Mouse (Mus musculus) forebrain, embryonic 16.5 days (tissue): ENCODE measurements around the gene Nrip1. TPM values are rescaled to one million over a fixed set of nuclear protein-coding genes. Genes with fewer than 3 reads are reported as not detected.

ENCODE experiments used
- ATAC-seq: fragments of 200-750 bp; cut with Nextera tagmentation; 2 replicates; pipeline ENCODE4 v1.8.0; 2017; ENCODE audit warnings: mild to moderate bottlenecking, moderate library complexity
- H3K27ac ChIP-seq: fragments of 300-500 bp; sonication (generic); 2 replicates; pipeline ENCODE4 v1.5.1; 2014; ENCODE audit warnings: low read length, control low read depth
- H3K27me3 ChIP-seq: fragments of 300-500 bp; sonication (generic); replicated peaks from 2 replicates; pipeline ENCODE4 v1.6.1; 2014; ENCODE audit warnings: low read length; ENCODE audit not compliant: control insufficient read depth, insufficient read depth
- H3K36me3 ChIP-seq: fragments of 300-500 bp; sonication (generic); 2 replicates; pipeline ENCODE4 v1.6.1; 2014; ENCODE audit not compliant: control insufficient read depth, insufficient read depth
- H3K4me1 ChIP-seq: fragments of 300-500 bp; sonication (generic); replicated peaks from 2 replicates; pipeline ENCODE4 v1.6.1; 2014; ENCODE audit warnings: low read length; ENCODE audit not compliant: control insufficient read depth, insufficient read depth
- H3K4me2 ChIP-seq: fragments of 300-500 bp; sonication (generic); 2 replicates; pipeline ENCODE4 v1.6.1; 2014; ENCODE audit warnings: mild to moderate bottlenecking, low read length, control low read depth
- H3K4me3 ChIP-seq: fragments of 300-500 bp; sonication (generic); replicated peaks from 2 replicates; pipeline ENCODE4 v1.5.1; 2014; ENCODE audit warnings: mild to moderate bottlenecking, low read length, control low read depth
- H3K9ac ChIP-seq: fragments of 300-500 bp; sonication (generic); replicated peaks from 2 replicates; pipeline ENCODE4 v1.6.1; 2014; ENCODE audit warnings: low read depth, low read length, control low read depth
- H3K9me3 ChIP-seq: fragments of 300-500 bp; sonication (generic); 2 replicates; pipeline ENCODE4 v1.6.1; 2016; ENCODE audit warnings: low read length; ENCODE audit not compliant: control insufficient read depth
- WGBS: fragments of 180-500 bp; shearing (Covaris S2); extraction: QIAGEN DNeasy Blood & Tissue Kit; methylation state at CpG from one replicate; pipeline ENCODE4 v1.1.7; 2014; 5-methylcytosine and 5-hydroxymethylcytosine counted together
- polyA plus RNA-seq: library from polyadenylated mRNA; unstranded; fragments of >200 nt; fragmentation: Nextera tagmentation; extraction: Ambion mirVana; gene quantifications from 2 replicates; pipeline ENCODE4 v1.2.1, GENCODE M21; 2015

Gene Nrip1
- polyA plus RNA-seq, 1 experiment from 2014 or later: 38.7 TPM

- no peaks in the 10 kb centered on the region for H3K36me3 ChIP-seq
- H3K27ac ChIP-seq: no peak overlapping the region
- H3K27me3 ChIP-seq: no peaks in the 10 kb centered on the region
- peaks cover 24% of the 10 kb centered on the region for H3K4me1 ChIP-seq
- H3K9me3 ChIP-seq: no peaks in the 10 kb centered on the region
- no peak overlapping the region for H3K4me3 ChIP-seq
- no peak overlapping the region for H3K4me2 ChIP-seq
- H3K9ac ChIP-seq: no peak overlapping the region
- WGBS: 81% methylated on average over 3 of the region's 4 CpGs
- ATAC-seq: no peak
These were observed 49.0 kb downstream of the Nrip1 start for GRCm38 (mm10) chr16:76324411-76325314.

DNA sequence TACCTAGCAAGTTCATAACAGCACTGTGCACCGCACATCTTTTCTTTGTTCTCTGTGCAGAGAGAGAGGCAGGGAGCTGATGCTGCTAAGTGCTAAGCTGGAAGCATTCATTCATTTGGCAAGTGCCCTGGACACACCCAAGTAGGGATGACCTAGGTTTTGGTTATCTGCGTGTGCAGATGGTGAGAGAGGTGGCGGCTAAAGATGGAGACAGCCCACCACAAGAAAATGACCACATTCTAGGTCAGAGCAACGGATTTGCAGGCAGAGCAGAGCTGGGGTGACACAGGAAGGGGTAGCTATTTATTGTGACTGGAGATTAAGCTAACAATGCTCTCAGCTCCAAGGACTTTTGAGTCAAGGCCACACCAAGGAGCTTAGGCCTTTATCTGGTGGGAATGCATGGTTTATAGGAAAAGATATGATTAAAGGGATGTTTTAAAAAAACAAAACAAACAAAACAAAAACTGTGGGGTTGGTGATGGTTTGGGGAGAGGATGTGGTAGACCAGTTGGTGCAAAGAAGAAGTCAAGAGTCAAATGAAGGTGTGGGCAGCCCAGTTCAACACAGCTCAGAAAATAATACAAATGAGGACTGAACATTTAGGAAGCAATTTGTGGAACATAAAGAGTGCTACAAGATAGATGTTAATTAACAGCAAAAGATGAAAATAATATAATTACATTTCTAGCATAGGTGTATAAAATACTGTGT lies 49.9 kb downstream of the Nrip1 start:
- no peak overlapping the region for H3K4me2 ChIP-seq
- H3K36me3 ChIP-seq: no peaks in the 10 kb centered on the region
- H3K9ac ChIP-seq: no peak overlapping the region
- no peaks in the 10 kb centered on the region for H3K27me3 ChIP-seq
- H3K4me1 ChIP-seq: peaks cover 31% of the 10 kb centered on the region
- no peak overlapping the region for H3K4me3 ChIP-seq
- 79% methylated on average over 4 of the region's 4 CpGs for WGBS
- no peak overlapping the region for H3K27ac ChIP-seq
- H3K9me3 ChIP-seq: no peaks in the 10 kb centered on the region
- ATAC-seq: no peak

DNA sequence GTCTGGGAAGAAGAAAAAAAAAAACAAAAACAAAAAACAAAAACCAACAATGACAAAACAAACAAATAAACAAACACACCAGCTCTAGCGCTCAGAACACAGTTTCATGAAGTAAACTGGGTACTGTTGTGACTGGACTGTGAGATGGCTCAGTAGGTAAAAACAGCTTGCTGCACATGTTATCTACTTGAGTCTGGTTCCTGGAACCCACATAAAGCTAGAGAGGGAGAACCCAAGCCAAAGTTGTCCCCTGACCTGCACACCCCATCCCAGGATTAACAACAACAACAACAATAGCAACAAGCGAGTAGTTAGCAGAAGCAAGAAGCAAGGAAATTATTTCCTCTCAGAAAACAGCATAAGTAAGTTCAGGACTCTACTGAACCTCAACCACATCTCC lies 50.5 kb downstream of the Nrip1 start:
- Histone ChIP-seq H3K4me1 (peaks cover 37% of the 10 kb centered on the region), H3K36me3 (no peaks in the 10 kb centered on the region), H3K9me3 (no peaks in the 10 kb centered on the region), H3K27ac (no peak overlapping the region), H3K4me3 (no peak overlapping the region), H3K27me3 (no peaks in the 10 kb centered on the region), H3K9ac (no peak overlapping the region), H3K4me2 (no peak overlapping the region)
- ATAC-seq: no peak
- 98% methylated on average over 2 of the region's 2 CpGs for WGBS

GRCm38 (mm10) chr16:76321527-76322165 lies 52.0 kb downstream of the Nrip1 start:
- WGBS: 3% methylated on average over 11 of the region's 11 CpGs

GRCm38 (mm10) chr16:76320118-76320473 lies 53.5 kb downstream of the Nrip1 start:
- H3K36me3 ChIP-seq: no peaks in the 10 kb centered on the region
- peak overlapping the region; percentile 28; the same call in 1 of the 2 replicates for H3K4me2 ChIP-seq
- H3K9me3 ChIP-seq: no peaks in the 10 kb centered on the region
- ATAC-seq: 0 out of 2 replicates have a peak, but pooled peaks have one; percentile 4
- H3K27me3 ChIP-seq: no peaks in the 10 kb centered on the region
- H3K9ac ChIP-seq: no peak overlapping the region
- peaks cover 39% of the 10 kb centered on the region for H3K4me1 ChIP-seq
- H3K4me3 ChIP-seq: no peak overlapping the region
- H3K27ac ChIP-seq: peak overlapping the region; percentile 41; the same call in 1 of the 2 replicates
- 8% methylated on average over 5 of the region's 5 CpGs for WGBS

More at GRCm38 (mm10) chr16:76321527-76322165, 52.0 kb downstream of the Nrip1 start:
- Histone ChIP-seq H3K4me3 (peak overlapping the region; percentile 14), H3K9ac (peak overlapping the region; percentile 34; the same call in 1 of the 2 replicates), H3K36me3 (no peaks in the 10 kb centered on the region), H3K4me1 (peaks cover 39% of the 10 kb centered on the region), H3K27me3 (no peaks in the 10 kb centered on the region), H3K4me2 (peak overlapping the region; percentile 50), H3K9me3 (no peaks in the 10 kb centered on the region), H3K27ac (peak overlapping the region; percentile 3; the same call in 1 of the 2 replicates)
- no peak for ATAC-seq

- WGBS: 7% methylated on average over 11 of the region's 11 CpGs
- H3K27ac ChIP-seq: peak overlapping the region; percentile 41
These were observed 54.1 kb downstream of the Nrip1 start for GRCm38 (mm10) chr16:76319364-76320117.

DNA sequence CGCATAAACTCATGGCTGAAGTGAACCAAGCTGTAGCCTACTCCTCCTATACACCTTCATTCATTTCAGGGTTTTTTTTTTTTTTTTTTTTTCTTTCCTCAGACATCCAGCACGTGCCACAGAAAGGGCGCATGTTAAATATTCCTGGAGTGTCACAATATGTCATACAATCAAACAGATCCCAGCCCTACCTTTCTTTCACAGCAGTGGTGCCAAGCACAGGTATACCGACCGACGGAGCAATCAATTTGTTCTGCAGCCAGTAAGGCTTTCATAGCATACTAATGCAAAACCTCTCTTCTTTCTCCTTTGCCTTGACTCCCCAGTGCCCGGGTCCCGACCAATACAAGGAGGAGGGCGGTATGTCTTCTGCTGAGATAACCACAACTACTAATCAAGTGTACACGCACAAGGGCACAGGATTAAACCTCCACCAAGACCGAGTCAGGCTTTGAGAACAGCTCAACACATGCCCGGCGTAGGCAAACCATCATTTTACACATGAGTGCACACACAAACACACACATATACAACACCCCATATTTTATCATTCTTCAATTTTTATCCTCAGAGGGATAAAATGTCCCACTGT lies 55.2 kb downstream of the Nrip1 start:
- Histone ChIP-seq H3K4me1 (peaks cover 39% of the 10 kb centered on the region), H3K4me3 (no peak overlapping the region), H3K9me3 (no peaks in the 10 kb centered on the region), H3K4me2 (peak overlapping the region; percentile 22), H3K9ac (no peak overlapping the region), H3K36me3 (no peaks in the 10 kb centered on the region), H3K27me3 (no peaks in the 10 kb centered on the region), H3K27ac (peak overlapping the region; percentile 44)
- 0 out of 2 replicates have a peak, but pooled peaks have one; percentile 16 for ATAC-seq
- 24% methylated on average over 13 of the region's 13 CpGs for WGBS

More at GRCm38 (mm10) chr16:76319364-76320117, 54.1 kb downstream of the Nrip1 start:
- peak; percentile 77 for ATAC-seq
- Histone ChIP-seq H3K4me3 (no peak overlapping the region), H3K4me2 (peak overlapping the region; percentile 28), H3K9me3 (no peaks in the 10 kb centered on the region), H3K27me3 (no peaks in the 10 kb centered on the region), H3K4me1 (peaks cover 39% of the 10 kb centered on the region), H3K36me3 (no peaks in the 10 kb centered on the region), H3K9ac (no peak overlapping the region)

DNA sequence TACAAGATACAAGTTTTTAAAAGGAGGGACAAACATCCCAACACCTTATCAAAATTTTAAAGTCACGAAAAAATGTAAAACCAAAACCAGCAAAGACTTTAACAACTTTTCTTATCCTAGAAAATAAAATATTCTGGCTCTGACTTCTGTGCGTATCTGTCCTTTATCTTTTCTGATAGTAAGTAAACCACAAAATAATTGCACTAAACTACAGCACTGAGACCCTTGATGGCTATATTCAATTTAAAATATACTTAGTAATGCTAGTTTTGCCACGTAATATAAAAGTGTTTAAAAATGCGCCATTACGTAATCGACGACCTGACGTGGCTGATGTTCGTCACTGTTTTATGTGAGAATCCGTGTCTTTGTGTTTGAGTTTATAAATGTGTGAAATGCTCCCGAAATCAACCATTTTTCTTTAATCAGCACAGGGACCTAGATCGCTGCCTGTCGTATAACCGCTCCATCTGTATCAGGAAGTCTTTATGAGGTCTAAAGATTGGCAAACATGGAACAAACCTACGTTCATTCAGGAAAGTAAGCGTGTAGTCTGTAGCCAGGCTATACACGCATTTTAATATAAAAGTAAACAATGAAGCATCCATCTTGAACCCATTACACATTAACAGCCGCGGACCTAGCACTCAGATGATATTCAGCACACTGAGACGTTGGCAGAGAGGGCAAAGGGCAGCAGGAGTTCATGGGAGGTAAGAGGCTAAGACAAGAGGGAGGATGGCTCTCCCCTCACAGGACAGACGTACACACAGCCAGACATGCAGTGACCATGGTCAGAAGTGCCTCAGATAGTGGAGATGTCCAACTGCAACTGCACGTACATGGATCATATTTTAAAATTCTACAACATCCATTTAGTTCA lies 56.4 kb downstream of the Nrip1 start:
- Histone ChIP-seq H3K4me1 (peaks cover 35% of the 10 kb centered on the region), H3K27me3 (no peaks in the 10 kb centered on the region), H3K4me3 (no peak overlapping the region), H3K9ac (no peak overlapping the region), H3K9me3 (no peaks in the 10 kb centered on the region), H3K36me3 (no peaks in the 10 kb centered on the region), H3K27ac (no peak overlapping the region), H3K4me2 (no peak overlapping the region)
- ATAC-seq: no peak
- 88% methylated on average over 22 of the region's 22 CpGs for WGBS
